ENCODE assay signal across 8 mouse cellular contexts in the genomic region with DNA sequence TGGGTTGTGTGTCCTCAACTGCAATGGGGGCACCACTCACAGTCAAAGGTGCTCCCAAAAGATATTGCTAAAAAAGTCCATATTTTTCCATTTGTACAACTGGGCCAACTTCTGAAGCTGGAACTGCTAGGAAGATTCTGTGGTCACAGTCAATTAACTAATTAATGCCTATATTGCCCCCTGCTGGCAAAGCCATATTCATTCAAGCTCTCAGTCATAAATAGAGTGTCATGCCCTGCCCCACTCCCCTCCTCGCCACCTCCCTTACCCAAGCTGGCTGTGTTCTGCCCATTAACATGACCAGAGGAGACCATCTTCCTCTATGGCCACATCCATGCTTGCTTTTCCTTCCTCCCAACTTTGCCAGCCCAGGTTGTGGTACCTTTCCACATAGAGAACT. TPM values are rescaled to one million over a fixed set of nuclear protein-coding genes. Genes with fewer than 3 reads are reported as not detected.
DNase-seq lines count a peak whose midpoint lies in the region; ATAC-seq and TF ChIP-seq lines count a peak whose summit lies in the region.
"Had no signal": no experiment of that assay in that cellular context is flagged by ENCODE, and none has a peak within 500 bp of the region (broad histone marks: within the 10 kb centered on the region; RNA-seq: fewer than 3 reads in every experiment).

No protein-coding gene starts in this region.

- H3K9ac ChIP-seq in liver, embryonic 12.5 days: no peak overlapping the region
- H3K9ac ChIP-seq in kidney, postnatal 0 days (ENCODE audit: low read depth, low read length): no peak overlapping the region
- H3K9ac ChIP-seq: stomach, embryonic 15.5 days had no signal

- peaks cover 3% of the 10 kb centered on the region; the same call in 1 of the 2 replicates for H3K27me3 ChIP-seq in liver, embryonic 12.5 days (replicated peaks)
- H3K27me3 ChIP-seq in kidney, postnatal 0 days (ENCODE audit: insufficient read depth, low read length): no peaks in the 10 kb centered on the region
- H3K27me3 ChIP-seq: stomach, embryonic 15.5 days had no signal

- 23% methylated on average over 1 of the region's 1 CpGs for WGBS in liver, embryonic 12.5 days (ENCODE audit: insufficient replicate concordance)
- 33% methylated on average over 1 of the region's 1 CpGs for WGBS in kidney, postnatal 0 days

- H3K36me3 ChIP-seq in liver, embryonic 12.5 days: no peaks in the 10 kb centered on the region
- H3K36me3 ChIP-seq in kidney, postnatal 0 days (ENCODE audit: insufficient read depth, low read length): no peaks in the 10 kb centered on the region
- H3K36me3 ChIP-seq: stomach, embryonic 15.5 days had no signal

- no peak overlapping the region for H3K27ac ChIP-seq in liver, embryonic 12.5 days
- H3K27ac ChIP-seq in kidney, postnatal 0 days: no peak overlapping the region
- H3K27ac ChIP-seq: stomach, embryonic 15.5 days had no signal

- no peaks in the 10 kb centered on the region for H3K9me3 ChIP-seq in liver, embryonic 12.5 days (replicated peaks)
- no peaks in the 10 kb centered on the region for H3K9me3 ChIP-seq in kidney, postnatal 0 days (replicated peaks; ENCODE audit: low read length)
- H3K9me3 ChIP-seq: stomach, embryonic 15.5 days had no signal

- H3K4me1 ChIP-seq in liver, embryonic 12.5 days: peaks cover 10% of the 10 kb centered on the region
- no peaks in the 10 kb centered on the region for H3K4me1 ChIP-seq in kidney, postnatal 0 days (replicated peaks; ENCODE audit: insufficient read depth, low read length)
- H3K4me1 ChIP-seq: stomach, embryonic 15.5 days had no signal

- H3K4me3 ChIP-seq in liver, embryonic 12.5 days: no peak overlapping the region
- no peak overlapping the region for H3K4me3 ChIP-seq in kidney, postnatal 0 days (replicated peaks; ENCODE audit: low read depth, low read length)
- H3K4me3 ChIP-seq: stomach, embryonic 15.5 days had no signal

- no peak for ATAC-seq in liver, embryonic 12.5 days
- 0 out of 2 replicates have a peak, but pooled peaks have one; percentile 7 for ATAC-seq in kidney, postnatal 0 days (replicated peaks; ENCODE audit: low FRiP score, low read depth)
- ATAC-seq in neutrophil, adult 5-6 weeks (ENCODE audit: extremely low read depth, insufficient number of reproducible peaks, low FRiP score, poor library complexity, severe bottlenecking): peak; percentile 16; the same call in 1 of the 2 replicates
- ATAC-seq in megakaryocyte-erythroid progenitor cell, adult 5-6 weeks (replicated peaks; ENCODE audit: low FRiP score, low TSS enrichment, poor library complexity, severe bottlenecking): no peak; the same call in 1 of the 2 replicates

- H3K4me2 ChIP-seq in liver, embryonic 12.5 days: no peak overlapping the region
- no peak overlapping the region for H3K4me2 ChIP-seq in kidney, postnatal 0 days (ENCODE audit: low read length)
- H3K4me2 ChIP-seq: stomach, embryonic 15.5 days had no signal

- TF ChIP-seq CTCF in kidney, postnatal 0 days (IDR thresholded peaks at IDR 0.05; ENCODE audit: low read depth): peak; percentile 71

- peak; percentile 24 for DNase-seq in liver
- peak; percentile 37 for DNase-seq in R1 (ENCODE audit: low read depth, low spot score)
- peak; percentile 46 for DNase-seq in embryo, embryonic 10.5 days (ENCODE audit: low spot score)
- DNase-seq in kidney, postnatal 0 days (ENCODE audit: low spot score): peak; percentile 79

RNA-seq across cellular contexts. Expression of gene Ehd4, which starts 16.3 kb away (rescaled TPM):
- polyA plus RNA-seq in liver, embryonic 12.5 days (2016; fragmentation: Nextera tagmentation; extraction: Ambion mirVana): 27.2 and 28.7 TPM in 2 replicates
- 67.6 and 79.3 TPM in 2 replicates for polyA plus RNA-seq in kidney, postnatal 0 days (2015; fragmentation: Nextera tagmentation; extraction: Ambion mirVana)
- 42.6 and 46.1 TPM in 2 replicates for total RNA-seq in neutrophil, adult 5-6 weeks (2017)
- 17.8 and 17.9 TPM in 2 replicates for total RNA-seq in megakaryocyte-erythroid progenitor cell, adult 5-6 weeks (2014; fragmentation: Nextera tagmentation)
- total RNA-seq in megakaryocyte-erythroid progenitor cell, adult 5-6 weeks (2017): 19.1 and 25.7 TPM in 2 replicates

Comparison
In these comparisons a context has a peak if more than half of its experiments do, and no peak if none do; other contexts are left out.
1. DNase-seq: peak in every context shown above with its lines; median percentile 79 in kidney, postnatal 0 days; 46 in embryo, embryonic 10.5 days; 37 in R1; 24 in liver.
2. ATAC-seq: peak in kidney, postnatal 0 days (single experiment) and neutrophil, adult 5-6 weeks (single experiment); none in liver, embryonic 12.5 days (single experiment) and megakaryocyte-erythroid progenitor cell, adult 5-6 weeks (single experiment).